Mouse (Mus musculus): ENCODE measurements around the gene 9930021J03Rik.

DNA sequence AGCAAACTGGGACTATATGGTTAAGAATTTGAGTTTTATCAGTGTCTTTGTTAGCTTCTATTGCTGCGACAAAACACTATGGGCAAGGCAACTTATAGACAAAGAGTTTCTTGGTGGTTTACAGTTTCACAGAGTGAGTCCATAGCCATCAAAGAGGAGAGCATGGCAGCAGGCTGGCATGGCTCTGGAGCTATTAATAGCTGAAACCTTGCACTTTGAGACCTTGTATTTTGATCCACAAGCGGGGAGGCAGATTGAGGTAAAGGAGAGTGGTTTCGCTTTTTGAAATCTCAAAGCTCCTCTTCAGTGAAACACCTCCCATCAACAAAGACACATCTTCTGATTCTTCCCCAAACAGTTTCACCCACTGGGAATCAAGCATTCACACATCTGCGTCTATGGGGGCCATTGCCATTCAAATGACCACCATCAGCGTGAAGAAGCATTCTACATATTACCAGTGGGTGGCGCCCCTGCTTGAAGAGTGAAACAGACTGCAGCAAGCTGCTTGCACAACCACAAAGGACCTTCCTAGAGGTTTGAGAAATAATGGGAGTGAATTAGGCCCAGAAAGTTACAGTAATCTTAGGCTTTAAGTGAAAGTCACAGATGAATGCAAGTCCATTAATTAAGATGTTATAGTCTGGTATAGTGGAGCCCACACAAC lies 18.4 kb upstream of the 9930021J03Rik start:
- peak; percentile 68; the same call in 1 of the 2 replicates for TF ChIP-seq CTCF (IDR thresholded peaks at IDR 0.05; ENCODE audit: borderline replicate concordance, extremely low read depth, insufficient read depth, insufficient read length)
- TF ChIP-seq POLR2A (IDR thresholded peaks at IDR 0.05; ENCODE audit: borderline replicate concordance, extremely low read depth, insufficient read depth, insufficient read length, poor library complexity, severe bottlenecking), result no peak
